Mouse (Mus musculus) lung, postnatal 14 days (tissue): ENCODE data around the gene Tom1l2.

Experiments used
- DNase-seq: peaks from one replicate; pipeline ENCODE4 v3.0.0; 2021

Gene Tom1l2

GRCm38 (mm10) chr11:60196344-60196743 is 156.4 kb downstream of the Tom1l2 start:
- DNase-seq = no peak

GRCm38 (mm10) chr11:60195108-60195507 is 157.6 kb downstream of the Tom1l2 start:
- no peak for DNase-seq

GRCm38 (mm10) chr11:60193556-60193955 is 159.1 kb downstream of the Tom1l2 start:
- DNase-seq = no peak

GRCm38 (mm10) chr11:60192534-60192933 is 160.2 kb downstream of the Tom1l2 start:
- no peak for DNase-seq

GRCm38 (mm10) chr11:60190055-60190641 is 162.6 kb downstream of the Tom1l2 start:
- peak; percentile 43 for DNase-seq

DNA sequence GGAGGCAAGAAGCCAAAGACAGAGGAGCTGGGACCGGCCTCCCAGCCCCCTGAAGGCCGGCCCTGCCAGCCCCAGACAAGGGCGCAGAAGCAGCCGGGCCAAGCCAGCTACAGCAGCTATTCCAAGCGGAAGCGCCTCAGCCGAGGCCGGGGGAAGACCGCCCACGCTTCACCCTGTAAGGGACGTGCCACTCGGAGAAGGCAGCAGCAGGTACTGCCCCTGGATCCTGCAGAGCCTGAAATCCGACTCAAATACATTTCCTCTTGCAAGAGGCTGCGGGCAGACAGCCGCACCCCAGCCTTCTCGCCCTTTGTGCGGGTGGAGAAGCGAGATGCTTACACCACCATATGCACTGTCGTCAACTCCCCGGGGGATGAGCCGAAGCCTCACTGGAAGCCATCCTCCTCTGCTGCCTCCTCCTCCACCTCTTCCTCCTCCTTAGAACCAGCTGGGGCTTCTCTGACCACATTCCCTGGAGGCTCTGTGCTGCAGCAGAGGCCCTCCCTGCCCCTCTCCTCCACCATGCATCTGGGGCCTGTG is 163.1 kb downstream of the Tom1l2 start:
- no peak for DNase-seq

GRCm38 (mm10) chr11:60188275-60188853 is 164.3 kb downstream of the Tom1l2 start:
- DNase-seq = no peak

- no peak for DNase-seq
Measured at GRCm38 (mm10) chr11:60187070-60187469, 165.6 kb downstream of the Tom1l2 start.

- no peak for DNase-seq
Measured at GRCm38 (mm10) chr11:60185396-60186231, 167.1 kb downstream of the Tom1l2 start.

DNA sequence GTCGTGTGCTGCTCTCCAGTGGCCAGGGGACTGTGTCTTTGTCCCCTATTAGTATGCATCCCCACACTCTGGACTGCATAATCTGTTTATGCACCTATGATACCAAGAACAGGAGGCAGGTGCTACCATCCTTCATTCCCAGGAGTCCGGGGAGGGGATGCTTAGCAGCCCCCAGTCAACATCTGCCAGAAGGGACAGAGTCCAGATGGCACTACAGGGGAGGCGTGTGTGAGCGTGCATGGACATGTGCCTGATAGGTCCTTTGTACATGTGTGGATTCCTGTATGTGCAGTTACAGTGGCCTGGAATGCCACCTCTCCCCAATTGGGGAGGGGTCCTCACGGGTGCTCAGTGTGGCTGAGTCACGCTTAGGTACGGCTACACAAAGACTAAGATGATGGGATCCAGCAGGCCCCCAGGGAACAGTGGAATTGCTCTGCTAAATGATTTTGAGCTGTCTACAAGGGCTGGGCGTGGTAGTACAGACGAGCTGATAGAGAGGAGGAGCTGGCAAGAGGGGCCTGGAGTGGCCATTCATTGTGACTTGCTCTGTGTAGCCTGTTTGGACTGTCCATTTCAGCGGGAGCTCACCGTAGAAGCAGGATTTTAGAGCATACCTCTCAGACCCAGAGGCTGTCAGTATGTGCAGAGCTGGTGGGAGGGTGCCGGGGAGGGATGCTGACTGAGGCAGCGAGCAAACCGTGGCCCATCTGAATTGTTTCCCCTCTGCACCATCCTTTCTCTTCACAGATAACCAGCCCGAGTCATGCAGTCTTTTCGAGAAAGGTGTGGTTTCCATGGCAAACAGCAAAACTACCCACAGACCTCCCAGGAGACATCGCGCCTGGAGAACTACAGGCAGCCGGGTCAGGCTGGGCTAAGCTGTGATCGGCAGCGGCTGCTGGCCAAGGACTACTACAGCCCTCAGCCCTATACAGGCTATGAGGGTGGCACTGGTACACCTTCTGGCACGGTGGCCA is 168.1 kb downstream of the Tom1l2 start:
- DNase-seq = no peak

GRCm38 (mm10) chr11:60182741-60183140 is 170.0 kb downstream of the Tom1l2 start:
- no peak for DNase-seq

GRCm38 (mm10) chr11:60182116-60182670 is 170.5 kb downstream of the Tom1l2 start:
- DNase-seq = no peak

GRCm38 (mm10) chr11:60178506-60178905 is 174.2 kb downstream of the Tom1l2 start:
- peak; percentile 71 for DNase-seq

- DNase-seq = no peak
Measured at GRCm38 (mm10) chr11:60178005-60178404, 174.7 kb downstream of the Tom1l2 start.

- no peak for DNase-seq
Measured at GRCm38 (mm10) chr11:60176975-60177657, 175.6 kb downstream of the Tom1l2 start.
